Mouse (Mus musculus): ENCODE results near the gene Zfp212. TPM values are rescaled to one million over a fixed set of nuclear protein-coding genes. Genes with fewer than 3 reads are reported as not detected.

Gene Zfp212
- total RNA-seq, 1 experiment, result 10.1 TPM

- TF ChIP-seq CHD2 (IDR thresholded peaks at IDR 0.05; ENCODE audit: low read depth, low read length) (no peak), MAFK (IDR thresholded peaks at IDR 0.05; ENCODE audit: insufficient read depth, low read depth, low read length) (no peak), ZNF384 (IDR thresholded peaks at IDR 0.05; ENCODE audit: low read depth, low read length) (no peak), ZC3H11A (IDR thresholded peaks at IDR 0.05; ENCODE audit: borderline replicate concordance, low read depth, low read length) (no peak), HCFC1 (IDR thresholded peaks at IDR 0.05; ENCODE audit: borderline replicate concordance, insufficient read depth, low read length) (no peak)
- no peak overlapping the region for H3K27ac ChIP-seq (ENCODE audit: insufficient read depth, low read depth, low read length, poor library complexity, severe bottlenecking)
- in situ Hi-C loops (cut with MboI; ENCODE audit: low sequenced_read_pairs in 2 of 2, unreplicated experiment in 2 of 2), result no loop called here
- H3K36me3 ChIP-seq (ENCODE audit: control insufficient read depth, insufficient read depth, low read length, poor library complexity, severe bottlenecking), result no peaks in the 10 kb centered on the region; the same call in 1 of the 2 replicates
- no peaks in the 10 kb centered on the region for H3K9me3 ChIP-seq (ENCODE audit: control insufficient read depth, insufficient read depth, low read depth, low read length)
- peak overlapping the region; percentile 92 to 97 for H3K4me3 ChIP-seq (ENCODE audit: insufficient read depth in 1 of 2, low read depth in 1 of 2, low read length in 2 of 2, poor library complexity in 1 of 2, severe bottlenecking in 1 of 2)
- H3K9ac ChIP-seq (ENCODE audit: insufficient read depth, low read depth, low read length, poor library complexity, severe bottlenecking), result peak overlapping the region; percentile 84
- DNase-seq (ENCODE audit: low read depth, low spot score), result no peak
- no peaks in the 10 kb centered on the region for H3K4me1 ChIP-seq (ENCODE audit: control insufficient read depth in 2 of 2, insufficient read depth in 2 of 2, low read length in 2 of 2, poor library complexity in 1 of 2)
These were observed 42.2 kb upstream of the Zfp212 start for GRCm38 (mm10) chr6:47878133-47878514.

GRCm38 (mm10) chr6:47878593-47878992 lies 41.7 kb upstream of the Zfp212 start:
- H3K4me1 ChIP-seq (ENCODE audit: control insufficient read depth in 2 of 2, insufficient read depth in 2 of 2, low read length in 2 of 2, poor library complexity in 1 of 2), result no peaks in the 10 kb centered on the region
- no peaks in the 10 kb centered on the region; the same call in 1 of the 2 replicates for H3K36me3 ChIP-seq (ENCODE audit: control insufficient read depth, insufficient read depth, low read length, poor library complexity, severe bottlenecking)
- no peak overlapping the region for H3K9ac ChIP-seq (ENCODE audit: insufficient read depth, low read depth, low read length, poor library complexity, severe bottlenecking)
- H3K9me3 ChIP-seq (ENCODE audit: control insufficient read depth, insufficient read depth, low read depth, low read length), result no peaks in the 10 kb centered on the region
- H3K4me3 ChIP-seq (ENCODE audit: insufficient read depth in 1 of 2, low read depth in 1 of 2, low read length in 2 of 2, poor library complexity in 1 of 2, severe bottlenecking in 1 of 2), result peak overlapping the region in 1 of 2 experiments; percentile 97; a peak in 2 of 4 replicates
- DNase-seq (ENCODE audit: low read depth, low spot score), result no peak
- H3K27ac ChIP-seq (ENCODE audit: insufficient read depth, low read depth, low read length, poor library complexity, severe bottlenecking), result no peak overlapping the region
- in situ Hi-C loops (cut with MboI; ENCODE audit: low sequenced_read_pairs in 2 of 2, unreplicated experiment in 2 of 2), result no loop called here
- TF ChIP-seq ZNF384 (IDR thresholded peaks at IDR 0.05; ENCODE audit: low read depth, low read length) (no peak), ZC3H11A (IDR thresholded peaks at IDR 0.05; ENCODE audit: borderline replicate concordance, low read depth, low read length) (no peak), CHD2 (IDR thresholded peaks at IDR 0.05; ENCODE audit: low read depth, low read length) (no peak), MAFK (IDR thresholded peaks at IDR 0.05; ENCODE audit: insufficient read depth, low read depth, low read length) (no peak), HCFC1 (IDR thresholded peaks at IDR 0.05; ENCODE audit: borderline replicate concordance, insufficient read depth, low read length) (no peak)

GRCm38 (mm10) chr6:47879049-47879716 lies 41.1 kb upstream of the Zfp212 start:
- no peaks in the 10 kb centered on the region; the same call in 1 of the 2 replicates for H3K36me3 ChIP-seq (ENCODE audit: control insufficient read depth, insufficient read depth, low read length, poor library complexity, severe bottlenecking)
- in situ Hi-C loops (cut with MboI; ENCODE audit: low sequenced_read_pairs in 2 of 2, unreplicated experiment in 2 of 2), result no loop called here
- H3K4me1 ChIP-seq (ENCODE audit: control insufficient read depth in 2 of 2, insufficient read depth in 2 of 2, low read length in 2 of 2, poor library complexity in 1 of 2), result no peaks in the 10 kb centered on the region
- TF ChIP-seq ZNF384 (IDR thresholded peaks at IDR 0.05; ENCODE audit: low read depth, low read length) (no peak), HCFC1 (IDR thresholded peaks at IDR 0.05; ENCODE audit: borderline replicate concordance, insufficient read depth, low read length) (no peak)
- no peak overlapping the region for H3K9ac ChIP-seq (ENCODE audit: insufficient read depth, low read depth, low read length, poor library complexity, severe bottlenecking)
- H3K27ac ChIP-seq (ENCODE audit: insufficient read depth, low read depth, low read length, poor library complexity, severe bottlenecking), result no peak overlapping the region
- H3K9me3 ChIP-seq (ENCODE audit: control insufficient read depth, insufficient read depth, low read depth, low read length), result no peaks in the 10 kb centered on the region
- no peak for DNase-seq (ENCODE audit: low read depth, low spot score)
- no peak overlapping the region for H3K4me3 ChIP-seq (ENCODE audit: insufficient read depth in 1 of 2, low read depth in 1 of 2, low read length in 2 of 2, poor library complexity in 1 of 2, severe bottlenecking in 1 of 2)

- no peak for TF ChIP-seq HCFC1 (IDR thresholded peaks at IDR 0.05; ENCODE audit: borderline replicate concordance, insufficient read depth, low read length)
- no peak for TF ChIP-seq CHD2 (IDR thresholded peaks at IDR 0.05; ENCODE audit: low read depth, low read length)
- TF ChIP-seq ZC3H11A (IDR thresholded peaks at IDR 0.05; ENCODE audit: borderline replicate concordance, low read depth, low read length), result no peak
- TF ChIP-seq MAFK (IDR thresholded peaks at IDR 0.05; ENCODE audit: insufficient read depth, low read depth, low read length), result no peak
- TF ChIP-seq ZNF384 (IDR thresholded peaks at IDR 0.05; ENCODE audit: low read depth, low read length), result no peak
- Histone ChIP-seq H3K27ac (ENCODE audit: insufficient read depth, low read depth, low read length, poor library complexity, severe bottlenecking) (no peak overlapping the region), H3K36me3 (ENCODE audit: control insufficient read depth, insufficient read depth, low read length, poor library complexity, severe bottlenecking) (no peaks in the 10 kb centered on the region; the same call in 1 of the 2 replicates)
These were observed 40.1 kb upstream of the Zfp212 start for GRCm38 (mm10) chr6:47880166-47880565.

More at GRCm38 (mm10) chr6:47880166-47880565, 40.1 kb upstream of the Zfp212 start:
- Histone ChIP-seq H3K9ac (ENCODE audit: insufficient read depth, low read depth, low read length, poor library complexity, severe bottlenecking) (no peak overlapping the region), H3K9me3 (ENCODE audit: control insufficient read depth, insufficient read depth, low read depth, low read length) (no peaks in the 10 kb centered on the region), H3K4me3 (ENCODE audit: insufficient read depth in 1 of 2, low read depth in 1 of 2, low read length in 2 of 2, poor library complexity in 1 of 2, severe bottlenecking in 1 of 2) (no peak overlapping the region), H3K4me1 (ENCODE audit: control insufficient read depth in 2 of 2, insufficient read depth in 2 of 2, low read length in 2 of 2, poor library complexity in 1 of 2) (no peaks in the 10 kb centered on the region)
- in situ Hi-C loops (cut with MboI; ENCODE audit: low sequenced_read_pairs in 2 of 2, unreplicated experiment in 2 of 2), result no loop called here
- no peak for DNase-seq (ENCODE audit: low read depth, low spot score)
